Mouse (Mus musculus) embryo, embryonic 11 days (tissue): ENCODE data around the gene Hfe.

Experiments
- DNase-seq: peaks from one replicate; pipeline ENCODE4 v3.0.0-alpha.2; 2015

Hfe gene

DNA sequence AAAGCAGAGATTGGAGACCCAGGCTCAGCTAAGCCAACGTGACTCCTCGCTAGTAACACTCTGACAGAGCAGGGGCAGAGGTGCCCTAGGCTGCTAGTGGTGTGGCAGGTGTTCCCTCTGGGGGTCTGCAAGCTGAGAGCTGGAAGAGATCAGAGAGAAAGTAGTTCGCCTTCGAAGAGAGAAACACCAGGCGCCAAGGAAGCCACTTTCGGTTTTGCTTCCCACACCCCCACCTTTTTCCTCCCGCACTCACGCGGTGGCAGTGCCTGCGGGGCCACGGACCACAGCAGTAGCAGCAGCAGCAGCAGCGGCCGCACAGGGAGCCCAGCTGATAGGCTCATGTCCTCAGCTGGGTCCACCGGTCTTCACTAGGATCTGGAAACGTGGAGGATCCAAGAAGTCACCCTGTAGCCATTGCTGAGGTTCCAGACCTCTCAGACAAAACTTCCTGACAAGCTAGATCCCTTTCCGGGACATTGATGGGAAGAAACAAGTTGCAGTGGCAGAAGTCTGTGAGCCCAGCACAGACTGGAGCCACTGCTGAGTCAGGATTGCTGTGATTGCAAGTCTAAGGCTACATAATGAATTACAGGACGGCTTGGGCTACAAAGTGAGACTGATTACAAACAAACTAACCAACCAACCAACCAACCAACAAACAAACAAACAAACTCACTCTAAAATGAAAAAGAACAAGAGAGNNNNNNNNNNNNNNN is at the start of gene Hfe:
Gene Hfe, minus strand, starts transcription at position 481 of the 716 bp plus-strand sequence.
- DNase-seq, result peak; percentile 67

DNA sequence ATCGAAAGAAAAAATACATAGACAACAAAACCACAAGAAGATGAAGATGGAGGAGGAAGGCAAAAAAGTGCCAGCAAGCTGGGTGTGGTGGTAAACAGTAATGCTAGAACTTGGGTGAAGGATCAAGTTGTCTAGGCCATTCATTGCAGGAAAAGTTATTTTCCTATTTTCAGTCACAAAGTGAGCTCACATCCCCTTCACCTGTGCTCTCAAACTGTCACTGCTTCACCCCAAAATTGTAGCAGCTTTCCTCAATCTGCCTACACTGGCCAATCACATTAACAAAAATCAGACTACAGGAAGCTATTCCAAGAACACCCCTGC is 49.2 kb upstream of the Hfe start:
- no peak for DNase-seq

- DNase-seq, result no peak
Observed at GRCm38 (mm10) chr13:23759251-23759771, 48.7 kb upstream of the Hfe start.

GRCm38 (mm10) chr13:23757921-23758320 is 47.3 kb upstream of the Hfe start:
- DNase-seq, result no peak

GRCm38 (mm10) chr13:23757211-23757773 is 46.6 kb upstream of the Hfe start:
- peak; percentile 66 for DNase-seq

DNA sequence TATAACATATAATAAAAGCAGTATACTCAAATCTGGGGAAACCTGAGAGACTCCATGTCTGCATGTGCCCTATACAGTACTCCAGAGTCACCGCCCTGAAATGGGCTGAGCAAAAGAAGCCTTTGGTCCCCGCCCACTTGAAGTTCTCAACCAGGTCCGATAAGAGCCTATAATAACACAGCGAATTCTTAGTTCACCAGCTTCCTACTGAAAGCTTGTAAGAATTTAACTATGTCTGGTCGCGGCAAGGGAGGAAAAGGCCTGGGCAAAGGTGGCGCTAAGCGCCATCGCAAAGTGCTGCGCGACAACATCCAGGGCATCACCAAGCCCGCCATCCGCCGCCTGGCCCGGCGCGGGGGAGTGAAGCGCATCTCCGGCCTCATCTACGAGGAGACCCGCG is 46.1 kb upstream of the Hfe start, which contains the start of gene Hist1h4b:
Gene Hist1h4b, plus strand, starts transcription at position 224 of the 400 bp plus-strand sequence.
- DNase-seq, result peak; percentile 96

DNA sequence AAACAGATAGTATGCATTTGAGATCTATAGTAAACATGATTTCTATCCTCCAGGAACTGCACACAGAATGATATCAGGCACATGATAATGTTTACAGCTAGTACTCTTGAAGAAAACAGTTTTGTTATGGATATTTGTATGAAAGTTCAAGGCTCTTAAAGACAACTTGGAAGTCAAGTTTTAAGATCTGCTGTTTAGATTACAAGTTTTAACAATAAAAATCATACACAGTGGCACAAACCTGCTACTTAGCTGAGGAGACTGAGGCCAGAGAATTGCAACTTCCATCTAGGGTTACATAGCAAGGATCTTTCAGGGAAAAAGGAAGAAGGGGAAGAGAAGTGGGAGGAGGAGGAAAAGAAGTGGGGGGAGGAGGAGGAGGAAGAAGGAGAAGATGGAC is 44.3 kb upstream of the Hfe start:
- DNase-seq, result no peak

- DNase-seq, result no peak
Observed at GRCm38 (mm10) chr13:23753314-23754078, 42.8 kb upstream of the Hfe start.

- peak; percentile 37 for DNase-seq
Observed at GRCm38 (mm10) chr13:23752742-23753172, 42.1 kb upstream of the Hfe start.

DNA sequence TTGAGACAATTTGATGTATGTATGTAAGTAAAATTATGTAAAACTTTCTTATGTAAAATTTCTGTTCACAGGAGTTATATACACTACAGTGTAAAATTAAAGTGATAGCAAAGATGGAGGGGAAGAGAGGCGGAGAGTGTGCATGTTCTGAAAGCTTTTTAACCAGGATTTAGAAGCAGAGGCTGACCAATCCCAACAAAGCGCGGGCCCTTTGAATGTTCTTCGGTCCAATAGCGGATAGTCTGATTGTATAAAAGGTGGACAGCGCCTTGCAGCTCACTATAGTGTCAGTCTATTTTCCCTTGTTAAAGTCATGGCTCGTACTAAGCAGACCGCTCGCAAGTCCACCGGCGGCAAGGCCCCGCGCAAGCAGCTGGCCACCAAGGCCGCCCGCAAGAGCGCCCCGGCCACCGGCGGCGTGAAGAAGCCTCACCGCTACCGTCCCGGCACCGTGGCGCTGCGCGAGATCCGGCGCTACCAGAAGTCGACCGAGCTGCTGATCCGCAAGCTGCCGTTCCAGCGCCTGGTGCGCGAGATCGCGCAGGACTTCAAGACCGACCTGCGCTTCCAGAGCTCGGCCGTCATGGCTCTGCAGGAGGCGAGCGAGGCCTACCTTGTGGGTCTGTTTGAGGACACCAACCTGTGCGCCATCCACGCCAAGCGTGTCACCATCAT is 41.5 kb upstream of the Hfe start, which contains the start of gene Hist1h3b:
Gene Hist1h3b, plus strand, starts transcription at position 201 of the 675 bp plus-strand sequence.
- DNase-seq, result peak; percentile 96

DNA sequence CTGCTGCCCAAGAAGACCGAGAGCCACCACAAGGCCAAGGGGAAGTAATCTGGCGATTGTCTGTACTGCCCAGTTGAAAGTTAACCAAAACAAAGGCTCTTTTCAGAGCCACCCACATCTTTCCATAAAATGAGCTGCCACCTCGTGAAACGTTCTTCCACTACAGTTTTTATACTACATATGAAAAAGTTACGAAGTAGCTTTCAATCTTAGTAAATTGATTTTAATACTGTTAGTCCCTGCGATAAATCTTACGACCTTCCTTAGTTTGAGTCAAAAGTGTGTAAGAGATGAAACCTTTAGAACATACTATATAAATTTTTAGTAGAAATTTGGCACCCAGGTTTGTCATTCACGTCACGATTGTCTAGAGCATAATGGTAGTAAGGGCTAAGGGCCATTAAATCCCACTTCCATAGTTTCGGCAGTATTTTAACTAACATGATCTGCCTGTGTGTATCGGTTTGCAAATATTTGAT is 40.9 kb upstream of the Hfe start:
- DNase-seq, result peak; percentile 58

DNA sequence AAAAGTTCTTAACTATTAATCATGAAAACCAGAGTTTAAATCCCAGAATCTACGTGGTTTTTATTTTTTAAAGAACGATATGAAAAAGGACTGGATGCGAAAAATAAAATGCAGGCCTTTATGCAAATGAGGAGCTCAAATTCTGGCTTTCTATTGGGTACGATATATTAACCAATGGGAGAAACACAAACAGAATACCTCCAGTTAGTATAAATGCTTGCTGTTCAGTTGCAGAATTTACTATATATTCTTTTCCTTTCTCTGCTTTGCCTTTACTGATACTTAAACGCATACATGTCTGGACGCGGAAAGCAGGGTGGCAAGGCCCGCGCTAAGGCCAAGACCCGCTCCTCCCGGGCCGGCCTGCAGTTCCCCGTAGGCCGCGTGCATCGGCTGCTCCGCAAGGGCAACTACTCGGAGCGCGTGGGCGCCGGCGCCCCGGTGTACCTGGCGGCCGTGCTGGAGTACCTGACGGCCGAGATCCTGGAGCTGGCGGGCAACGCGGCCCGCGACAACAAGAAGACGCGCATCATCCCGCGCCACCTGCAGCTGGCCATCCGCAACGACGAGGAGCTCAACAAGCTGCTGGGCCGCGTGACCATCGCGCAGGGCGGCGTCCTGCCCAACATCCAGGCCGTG is 40.3 kb upstream of the Hfe start, which contains the start of gene Hist1h2ab:
Gene Hist1h2ab, plus strand, starts transcription at position 288 of the 639 bp plus-strand sequence.
- DNase-seq, result peak; percentile 88

DNA sequence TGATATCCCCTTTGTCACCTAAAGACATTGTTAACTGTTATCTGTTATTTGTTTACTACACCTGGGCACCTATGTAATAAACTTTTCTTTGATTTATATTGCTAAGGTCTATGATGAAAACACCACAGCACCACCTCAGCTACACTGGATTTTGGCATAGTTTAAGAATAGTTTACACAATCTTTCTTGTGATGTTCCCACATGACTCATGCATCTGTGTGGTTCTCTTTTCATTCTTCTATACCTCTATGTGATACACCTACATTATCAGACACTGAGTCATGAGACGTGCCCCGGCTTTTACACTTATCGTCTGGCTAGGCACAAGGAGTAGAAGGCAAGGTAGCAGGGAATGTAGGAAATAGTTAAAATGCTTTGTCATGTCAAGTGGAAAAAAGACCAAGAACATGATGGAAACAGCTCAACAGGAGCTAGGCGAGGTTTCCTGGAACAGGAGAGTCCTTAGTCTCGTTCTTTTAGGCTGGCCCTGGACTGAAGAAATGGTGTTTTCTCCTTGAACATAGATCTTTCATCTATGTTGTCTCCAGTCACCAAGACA is 39.0 kb upstream of the Hfe start:
- no peak for DNase-seq

DNA sequence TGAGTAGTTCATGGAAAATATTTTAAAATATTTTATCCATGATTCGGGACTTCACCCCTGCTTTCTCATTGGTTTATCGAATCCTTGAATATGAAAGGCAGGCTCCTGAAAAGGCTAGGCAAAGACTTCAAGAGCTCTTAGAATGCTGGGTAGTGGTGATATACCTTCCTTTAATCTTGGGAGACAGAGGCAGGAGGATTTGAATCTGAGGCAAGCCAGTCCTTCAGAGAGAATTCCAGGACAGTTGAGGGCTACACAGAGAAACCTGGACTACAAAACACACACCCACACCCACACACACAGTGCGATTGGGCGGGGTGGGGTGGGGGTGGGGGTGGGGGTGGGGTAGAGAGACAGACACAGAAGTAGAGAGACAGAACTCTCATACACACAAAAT is 37.2 kb upstream of the Hfe start:
- DNase-seq, result peak; percentile 58

GRCm38 (mm10) chr13:23747081-23747891 is 36.6 kb upstream of the Hfe start:
- DNase-seq, result peak; percentile 60

GRCm38 (mm10) chr13:23746201-23747080 is 35.8 kb upstream of the Hfe start, which contains the start of gene Hist1h2bb:
Gene Hist1h2bb (plus strand): TSS chr13:23746734.
- DNase-seq, result peak; percentile 92

DNA sequence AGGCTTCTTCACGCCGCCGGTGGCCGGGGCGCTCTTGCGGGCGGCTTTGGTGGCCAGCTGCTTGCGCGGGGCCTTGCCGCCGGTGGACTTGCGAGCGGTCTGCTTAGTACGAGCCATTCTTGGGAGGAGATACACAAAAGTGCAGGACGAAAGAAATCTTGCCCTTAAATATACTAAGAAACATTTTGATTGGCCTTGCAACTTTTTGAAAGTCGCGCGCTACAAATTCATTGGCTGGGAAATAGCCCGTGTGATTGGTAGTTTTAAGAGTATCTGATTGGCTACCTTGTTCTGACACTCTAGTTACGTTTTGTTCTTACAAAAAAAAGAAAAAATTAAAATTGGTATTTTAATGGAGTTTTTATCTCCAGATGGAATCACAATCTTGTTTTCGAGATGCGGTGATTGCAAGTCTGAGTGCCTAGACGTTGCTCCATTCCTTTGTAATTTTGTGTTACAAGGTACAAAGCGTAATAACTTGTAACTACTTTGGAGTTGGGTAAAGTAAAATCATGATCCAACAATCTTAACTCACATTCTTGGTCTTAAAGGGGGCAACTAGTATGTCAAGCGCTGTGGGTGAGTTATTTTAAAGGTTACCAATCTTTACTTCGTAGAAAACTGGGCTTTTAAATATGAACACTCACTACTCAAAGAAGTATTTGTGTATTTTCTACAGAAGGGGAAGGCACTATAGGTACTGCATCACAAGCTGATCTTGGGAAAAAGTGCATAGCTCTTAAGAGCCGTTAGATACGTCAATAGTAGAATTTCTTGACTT is 34.9 kb upstream of the Hfe start, which contains the start of gene Hist1h3c:
Gene Hist1h3c, minus strand, starts transcription at position 222 of the 781 bp plus-strand sequence.
- peak; percentile 93 for DNase-seq
